Mouse (Mus musculus) liver, embryonic 14.5 days (tissue): ENCODE data around the gene Poldip3. TPM values are rescaled to one million over a fixed set of nuclear protein-coding genes. Genes with fewer than 3 reads are reported as not detected.

ENCODE experiments used
- ATAC-seq: fragments of 200-750 bp; cut with Nextera tagmentation; 2 replicates; pipeline ENCODE4 v1.8.0; 2017; ENCODE audit warnings: moderate number of reproducible peaks, mild to moderate bottlenecking, moderate library complexity; ENCODE audit not compliant: insufficient read depth
- DNase-seq, 3 experiments: peaks; one replicate each; pipeline ENCODE4 v3.0.0-alpha.2; 2012 to 2013; ENCODE audit warnings: low read depth in 3 of 3, low spot score in 3 of 3
- H3K27ac ChIP-seq: fragments of 300-500 bp; sonication (generic); 2 replicates; pipeline ENCODE4 v1.5.1; 2014; ENCODE audit warnings: moderate library complexity, mild to moderate bottlenecking, control low read depth, inconsistent platforms
- H3K27me3 ChIP-seq: fragments of 300-500 bp; sonication (generic); 2 replicates; pipeline ENCODE4 v1.6.1; 2014; ENCODE audit warnings: mild to moderate bottlenecking, low read length, moderate library complexity; ENCODE audit not compliant: control insufficient read depth, insufficient read depth
- H3K36me3 ChIP-seq: fragments of 300-500 bp; sonication (generic); replicated peaks from 2 replicates; pipeline ENCODE4 v1.6.1; 2014; ENCODE audit warnings: low read depth; ENCODE audit not compliant: control insufficient read depth, insufficient read depth
- H3K4me1 ChIP-seq, 2 experiments: fragments of 200-500 bp in 1 of 2; fragments of 300-500 bp in 1 of 2; sonication (generic) in 1 of 2; replicated peaks; 2 replicates each; pipeline ENCODE4 v1.6.1; 2012 to 2014; ENCODE audit warnings: antibody characterized with exemption in 1 of 2, inconsistent platforms in 1 of 2, low read length in 1 of 2; ENCODE audit not compliant: control insufficient read depth in 2 of 2, insufficient read depth in 2 of 2
- H3K4me2 ChIP-seq: fragments of 300-500 bp; sonication (generic); 2 replicates; pipeline ENCODE4 v1.6.1; 2014; ENCODE audit warnings: low read depth, mild to moderate bottlenecking, control low read depth, moderate library complexity
- H3K4me3 ChIP-seq, 2 experiments: fragments of 200-500 bp in 1 of 2; fragments of 300-500 bp in 1 of 2; sonication (generic) in 1 of 2; 2 replicates each; pipeline ENCODE4 v1.5.1; 2012 to 2014; ENCODE audit warnings: low read depth in 2 of 2, low read length in 2 of 2, mild to moderate bottlenecking in 2 of 2, control low read depth in 1 of 2, inconsistent platforms in 1 of 2, moderate library complexity in 1 of 2; ENCODE audit not compliant: insufficient read depth in 1 of 2
- H3K9ac ChIP-seq: fragments of 300-500 bp; sonication (generic); replicated peaks from 2 replicates; pipeline ENCODE4 v1.6.1; 2014; ENCODE audit warnings: mild to moderate bottlenecking, control low read depth, moderate library complexity
- H3K9me3 ChIP-seq: fragments of 300-500 bp; sonication (generic); 2 replicates; pipeline ENCODE4 v1.6.1; 2016; ENCODE audit warnings: low read length, mixed read lengths; ENCODE audit not compliant: control insufficient read depth
- CTCF ChIP-seq: IDR thresholded peaks from 2 replicates; pipeline ENCODE4 v1.5.1; 2016; ENCODE audit warnings: antibody characterized with exemption, low read depth, control low read depth
- EP300 ChIP-seq: IDR thresholded peaks from 2 replicates; pipeline ENCODE4 v1.6.1; 2016; ENCODE audit warnings: antibody characterized with exemption, low read depth
- WGBS: fragments of 180-500 bp; shearing (Covaris S2); extraction: QIAGEN DNeasy Blood & Tissue Kit; methylation state at CpG from one replicate; pipeline ENCODE4 v1.1.7; 2014; ENCODE audit not compliant: insufficient replicate concordance; 5-methylcytosine and 5-hydroxymethylcytosine counted together
- polyA plus RNA-seq, 2 experiments: library from polyadenylated mRNA; depleted of rRNA in 1 of 2; stranded (reverse) in 1 of 2; unstranded in 1 of 2; fragments of >200 nt; fragmentation: Nextera tagmentation in 1 of 2; extraction: Ambion mirVana in 1 of 2; gene quantifications; 2 replicates each; pipeline versions ENCODE4 v1.2.1 to v1.2.3; 2012 to 2014

Poldip3 gene
- polyA plus RNA-seq, 2 experiments = 25.1 to 49.4 TPM

- TF ChIP-seq EP300 (no peak), CTCF (peak; percentile 59)
- no peak overlapping the region for H3K27ac ChIP-seq
- H3K4me2 ChIP-seq = no peak overlapping the region
- ATAC-seq (no peak), DNase-seq (no peak)
- H3K9ac ChIP-seq = no peak overlapping the region
- H3K27me3 ChIP-seq = no peaks in the 10 kb centered on the region
- no peaks in the 10 kb centered on the region for H3K36me3 ChIP-seq
- 29% methylated on average over 2 of the region's 2 CpGs for WGBS
- H3K4me3 ChIP-seq = no peak overlapping the region
- H3K9me3 ChIP-seq = no peaks in the 10 kb centered on the region
- H3K4me1 ChIP-seq = peaks cover 0 to 7% of the 10 kb centered on the region in 2 experiments; a peak in 2 of 4 replicates
These were observed 53.2 kb downstream of the Poldip3 start for GRCm38 (mm10) chr15:83095950-83096349.

- 56% methylated on average over 2 of the region's 2 CpGs for WGBS
These were observed 55.5 kb downstream of the Poldip3 start for GRCm38 (mm10) chr15:83093687-83094086.

GRCm38 (mm10) chr15:83090874-83091273 lies 58.3 kb downstream of the Poldip3 start:
- H3K27ac ChIP-seq = no peak overlapping the region
- no peak overlapping the region for H3K4me3 ChIP-seq
- peaks cover 7% of the 10 kb centered on the region for H3K27me3 ChIP-seq
- DNase-seq (no peak), ATAC-seq (no peak)
- WGBS = 34% methylated on average over 3 of the region's 3 CpGs
- no peaks in the 10 kb centered on the region for H3K36me3 ChIP-seq
- no peaks in the 10 kb centered on the region for H3K9me3 ChIP-seq
- TF ChIP-seq EP300 = no peak
- TF ChIP-seq CTCF = no peak
- H3K4me1 ChIP-seq = peaks cover 9 to 13% of the 10 kb centered on the region in 2 experiments
- H3K4me2 ChIP-seq = no peak overlapping the region
- H3K9ac ChIP-seq = no peak overlapping the region

More at GRCm38 (mm10) chr15:83093687-83094086, 55.5 kb downstream of the Poldip3 start:
- Histone ChIP-seq H3K9me3 (no peaks in the 10 kb centered on the region), H3K36me3 (no peaks in the 10 kb centered on the region), H3K4me2 (no peak overlapping the region), H3K27me3 (peaks cover 7% of the 10 kb centered on the region), H3K4me3 (no peak overlapping the region), H3K4me1 (no peaks in the 10 kb centered on the region; a peak in 1 of 4 replicates), H3K9ac (no peak overlapping the region), H3K27ac (no peak overlapping the region)
- TF ChIP-seq EP300 (no peak), CTCF (no peak)
- DNase-seq (no peak), ATAC-seq (no peak)

DNA sequence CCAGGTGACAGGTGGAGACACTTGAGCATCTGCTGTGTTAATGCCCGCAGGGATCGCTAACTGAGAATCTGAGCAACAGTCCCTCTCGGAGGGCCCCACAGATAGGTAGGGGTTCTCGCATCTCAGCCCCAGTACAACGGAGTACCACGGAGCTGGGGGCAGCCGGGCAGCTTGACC lies 59.9 kb downstream of the Poldip3 start, which contains the start of gene Serhl:
TSS of gene Serhl (plus strand) at position 78 of the 177 bp plus-strand sequence.
- Histone ChIP-seq H3K27ac (no peak within 1 kb of the TSS), H3K4me1 (peaks cover 9 to 13% of the 10 kb centered on the region in 2 experiments), H3K4me2 (peak within 1 kb of the TSS; percentile 47), H3K9ac (no peak within 1 kb of the TSS), H3K36me3 (no peaks in the 10 kb centered on the region), H3K9me3 (no peaks in the 10 kb centered on the region), H3K4me3 (no peak within 1 kb of the TSS), H3K27me3 (peaks cover 7% of the 10 kb centered on the region)
- 35% methylated on average over 7 of the region's 7 CpGs for WGBS
- no peak for ATAC-seq
- TF ChIP-seq CTCF = no peak
- no peak for TF ChIP-seq EP300
- no peak for DNase-seq

- TF ChIP-seq EP300 (no peak), CTCF (no peak)
- Histone ChIP-seq H3K9me3 (no peaks in the 10 kb centered on the region), H3K9ac (no peak overlapping the region), H3K4me2 (peak overlapping the region; percentile 47), H3K27me3 (peaks cover 7% of the 10 kb centered on the region), H3K4me3 (no peak overlapping the region), H3K36me3 (no peaks in the 10 kb centered on the region), H3K27ac (no peak overlapping the region), H3K4me1 (peaks cover 9 to 13% of the 10 kb centered on the region in 2 experiments)
- DNase-seq = no peak
- ATAC-seq = no peak
- 9% methylated on average over 27 of the region's 27 CpGs for WGBS
These were observed 60.4 kb downstream of the Poldip3 start for GRCm38 (mm10) chr15:83088495-83089428.
